In the genomic region with DNA sequence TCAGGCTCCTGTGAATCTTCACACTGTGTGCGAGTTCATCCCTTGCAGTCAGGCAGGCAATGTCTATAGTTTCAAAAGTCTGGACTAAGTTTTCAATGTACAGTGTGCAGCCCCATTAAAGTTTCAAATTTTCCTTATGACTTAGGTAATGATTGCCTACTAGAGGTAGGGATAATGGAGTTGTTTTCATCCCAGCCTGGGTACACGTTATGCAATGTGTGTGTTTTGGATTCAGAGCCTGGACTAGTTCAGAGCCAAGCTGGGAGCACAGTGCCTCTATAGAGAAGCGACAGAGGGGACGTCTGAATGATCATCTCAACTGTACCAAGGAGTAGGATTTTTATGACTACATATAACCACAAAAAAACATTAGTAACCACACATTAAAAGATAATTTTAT, we compare ENCODE assay signal across 14 mouse cellular contexts.
"Had no signal": no experiment of that assay in that cellular context is flagged by ENCODE, and none has a peak within 500 bp of the region (broad histone marks: within the 10 kb centered on the region; RNA-seq: fewer than 3 reads in every experiment).

No protein-coding gene starts in this region.

- H3K27ac ChIP-seq: kidney, postnatal 0 days; layer of hippocampus, adult 2 months; midbrain, embryonic 12.5 days; midbrain, embryonic 15.5 days; neural tube, embryonic 13.5 days had no signal

- H3K4me3 ChIP-seq: layer of hippocampus, adult 2 months; midbrain, embryonic 12.5 days; midbrain, embryonic 15.5 days; neural tube, embryonic 13.5 days had no signal

- H3K36me3 ChIP-seq: midbrain, embryonic 12.5 days; midbrain, embryonic 15.5 days; neural tube, embryonic 13.5 days had no signal

- H3K9ac ChIP-seq: midbrain, embryonic 12.5 days; midbrain, embryonic 15.5 days; neural tube, embryonic 13.5 days had no signal

- H3K27me3 ChIP-seq: midbrain, embryonic 12.5 days; midbrain, embryonic 15.5 days; neural tube, embryonic 13.5 days had no signal

- ATAC-seq: intestine, embryonic 16.5 days; midbrain, embryonic 15.5 days had no signal

- H3K4me1 ChIP-seq: midbrain, embryonic 12.5 days; midbrain, embryonic 15.5 days; neural tube, embryonic 13.5 days had no signal

- DNase-seq: kidney, adult 2 months; kidney, postnatal 25 days; layer of hippocampus, adult 9-11 months; lung, adult 2 months; lung, postnatal 14 days; lung, postnatal 4 days; thymus, adult 18-20 months; thymus, postnatal 36 days had no signal

- H3K4me2 ChIP-seq: midbrain, embryonic 12.5 days; midbrain, embryonic 15.5 days; neural tube, embryonic 13.5 days had no signal

- H3K9me3 ChIP-seq: midbrain, embryonic 12.5 days; midbrain, embryonic 15.5 days had no signal
